Mouse (Mus musculus) E14TG2a.4 (cell line): ENCODE results near the gene Otop3.

ENCODE experiments used
- CTCF ChIP-seq: conservative IDR thresholded peaks from 2 replicates; pipeline ENCODE4 v1.5.1; 2014; ENCODE audit warnings: low read length
- NANOG ChIP-seq: IDR thresholded peaks from 2 replicates; pipeline ENCODE4 v1.6.1; 2014; ENCODE audit warnings: borderline replicate concordance, low read length, mixed read lengths

GRCm38 (mm10) chr11:115334531-115334930, at the start of gene Otop3:
- no peak for TF ChIP-seq CTCF
- TF ChIP-seq NANOG: no peak
